Mouse (Mus musculus) megakaryocyte, embryonic 14.5 days (primary cell): ENCODE data around the gene Spag7. TPM values are rescaled to one million over a fixed set of nuclear protein-coding genes. Genes with fewer than 3 reads are reported as not detected.

Source experiments
- H3K27me3 ChIP-seq: replicated peaks from 2 replicates; pipeline ENCODE3; 2012; ENCODE audit warnings: inconsistent platforms
- H3K36me3 ChIP-seq: replicated peaks from 2 replicates; pipeline ENCODE3; 2012; ENCODE audit warnings: low read length, inconsistent platforms, mixed read lengths
- H3K4me1 ChIP-seq: 2 replicates; pipeline ENCODE4 v1.6.1; 2012; ENCODE audit warnings: inconsistent platforms
- H3K4me3 ChIP-seq: replicated peaks from 2 replicates; pipeline ENCODE3; 2012; ENCODE audit warnings: moderate library complexity, mild to moderate bottlenecking, inconsistent platforms
- H3K9me3 ChIP-seq: 2 replicates; pipeline ENCODE4 v1.6.1; 2012; ENCODE audit warnings: inconsistent platforms
- FLI1 ChIP-seq: IDR thresholded peaks from 2 replicates; pipeline ENCODE4 v1.6.1; 2012; ENCODE audit warnings: low read length, inconsistent platforms, mixed read lengths
- GATA1 ChIP-seq: IDR thresholded peaks from 3 replicates; pipeline ENCODE4 v1.6.1; 2012; ENCODE audit warnings: mixed read lengths, low read length, inconsistent platforms, borderline replicate concordance
- polyA plus RNA-seq: library from polyadenylated mRNA; stranded (reverse); fragments of >175 nt; gene quantifications from 2 replicates; pipeline ENCODE4 v1.2.3, GENCODE M21; 2012; ENCODE audit warnings: low replicate concordance; ENCODE audit not compliant: insufficient read depth

The Spag7 gene
- polyA plus RNA-seq, 1 experiment: 288 TPM

- Histone ChIP-seq H3K9me3 (no peaks in the 10 kb centered on the region), H3K36me3 (peaks cover 46% of the 10 kb centered on the region)
These were observed 11.2 kb downstream of the Spag7 start for GRCm38 (mm10) chr11:70657991-70658390.

GRCm38 (mm10) chr11:70657573-70657972 lies 11.6 kb downstream of the Spag7 start:
- peaks cover 46% of the 10 kb centered on the region for H3K36me3 ChIP-seq
- no peaks in the 10 kb centered on the region for H3K27me3 ChIP-seq
- peak overlapping the region; percentile 14 for H3K4me3 ChIP-seq
- TF ChIP-seq GATA1: no peak
- no peak for TF ChIP-seq FLI1
- no peaks in the 10 kb centered on the region for H3K9me3 ChIP-seq
- peaks cover 65% of the 10 kb centered on the region for H3K4me1 ChIP-seq

More at GRCm38 (mm10) chr11:70657991-70658390, 11.2 kb downstream of the Spag7 start:
- no peaks in the 10 kb centered on the region for H3K27me3 ChIP-seq
- peaks cover 67% of the 10 kb centered on the region for H3K4me1 ChIP-seq
- TF ChIP-seq GATA1 (no peak), FLI1 (no peak)
- H3K4me3 ChIP-seq: peak overlapping the region; percentile 14

- Histone ChIP-seq H3K27me3 (no peaks in the 10 kb centered on the region), H3K36me3 (peaks cover 46% of the 10 kb centered on the region)
These were observed 12.3 kb downstream of the Spag7 start, which contains the start of gene Eno3 for GRCm38 (mm10) chr11:70656964-70657363. Gene Eno3 (plus strand): TSS chr11:70657202.

GRCm38 (mm10) chr11:70656456-70656927 lies 12.7 kb downstream of the Spag7 start:
- peak overlapping the region; percentile 100 for H3K4me3 ChIP-seq
- no peaks in the 10 kb centered on the region for H3K9me3 ChIP-seq
- no peaks in the 10 kb centered on the region for H3K27me3 ChIP-seq
- peaks cover 69% of the 10 kb centered on the region for H3K4me1 ChIP-seq
- H3K36me3 ChIP-seq: peaks cover 46% of the 10 kb centered on the region
- TF ChIP-seq GATA1 (no peak), FLI1 (no peak)

More at GRCm38 (mm10) chr11:70656964-70657363, 12.3 kb downstream of the Spag7 start, which contains the start of gene Eno3:
- Histone ChIP-seq H3K9me3 (no peaks in the 10 kb centered on the region), H3K4me1 (peaks cover 69% of the 10 kb centered on the region), H3K4me3 (peak within 1 kb of the TSS; percentile 100)
- no peak for TF ChIP-seq GATA1
- no peak for TF ChIP-seq FLI1

- TF ChIP-seq GATA1: no peak
- TF ChIP-seq FLI1: no peak
- Histone ChIP-seq H3K4me1 (peaks cover 73% of the 10 kb centered on the region), H3K36me3 (peaks cover 46% of the 10 kb centered on the region)
These were observed 13.4 kb downstream of the Spag7 start for GRCm38 (mm10) chr11:70655571-70656455.

GRCm38 (mm10) chr11:70654923-70655570 lies 14.2 kb downstream of the Spag7 start:
- H3K36me3 ChIP-seq: peaks cover 48% of the 10 kb centered on the region
- H3K9me3 ChIP-seq: no peaks in the 10 kb centered on the region
- H3K27me3 ChIP-seq: no peaks in the 10 kb centered on the region
- TF ChIP-seq GATA1 (no peak), FLI1 (no peak)
- H3K4me3 ChIP-seq: peak overlapping the region; percentile 100
- peaks cover 76% of the 10 kb centered on the region for H3K4me1 ChIP-seq

More at GRCm38 (mm10) chr11:70655571-70656455, 13.4 kb downstream of the Spag7 start:
- peak overlapping the region; percentile 100 for H3K4me3 ChIP-seq
- no peaks in the 10 kb centered on the region for H3K27me3 ChIP-seq
- no peaks in the 10 kb centered on the region for H3K9me3 ChIP-seq

GRCm38 (mm10) chr11:70654198-70654922 lies 14.9 kb downstream of the Spag7 start, which contains the start of gene Pfn1:
Gene Pfn1 (minus strand): TSS chr11:70654644.
- Histone ChIP-seq H3K4me3 (peak within 1 kb of the TSS; percentile 100), H3K27me3 (no peaks in the 10 kb centered on the region), H3K4me1 (peaks cover 78% of the 10 kb centered on the region), H3K36me3 (peaks cover 48% of the 10 kb centered on the region), H3K9me3 (no peaks in the 10 kb centered on the region)
- TF ChIP-seq GATA1 (no peak), FLI1 (no peak)

- H3K4me1 ChIP-seq: peaks cover 78% of the 10 kb centered on the region
- peak overlapping the region; percentile 100 for H3K4me3 ChIP-seq
- H3K36me3 ChIP-seq: peaks cover 50% of the 10 kb centered on the region
- H3K9me3 ChIP-seq: no peaks in the 10 kb centered on the region
- H3K27me3 ChIP-seq: no peaks in the 10 kb centered on the region
- TF ChIP-seq FLI1: 0 out of 2 replicates have a peak, but pooled peaks have one; percentile 50
- no peak for TF ChIP-seq GATA1
These were observed 15.6 kb downstream of the Spag7 start for GRCm38 (mm10) chr11:70653345-70654197.
